Mouse (Mus musculus): Measurements from ENCODE around the gene Timm10b. TPM values are rescaled to one million over a fixed set of nuclear protein-coding genes. Genes with fewer than 3 reads are reported as not detected.
A peak's percentile ranks its signal among the peaks of the same experiment; 100 is the strongest.

The Timm10b gene
- polyA plus RNA-seq, 1 experiment = 203 TPM

GRCm38 (mm10) chr7:105633801-105634135, 6.1 kb upstream of the Timm10b start:
- Histone ChIP-seq H3K27me3 (ENCODE audit: control insufficient read depth, insufficient read depth, insufficient read length) (no peaks in the 10 kb centered on the region), H3K79me3 (ENCODE audit: low read depth) (peaks cover 38% of the 10 kb centered on the region), H3K4me3 (ENCODE audit: insufficient read depth, poor library complexity, severe bottlenecking) (no peak overlapping the region), H3K36me3 (ENCODE audit: control insufficient read depth, insufficient read depth) (peaks cover 13% of the 10 kb centered on the region), H3ac (ENCODE audit: control insufficient read depth, insufficient read length, low read depth) (peak overlapping the region; percentile 43), H3K79me2 (ENCODE audit: control insufficient read depth, insufficient read depth) (peaks cover 53% of the 10 kb centered on the region)
- no peak for TF ChIP-seq MYOG (IDR thresholded peaks at IDR 0.05; ENCODE audit: control insufficient read depth, extremely low read depth, insufficient read length)
- TF ChIP-seq MAX (IDR thresholded peaks at IDR 0.05) = no peak
- TF ChIP-seq USF1 (IDR thresholded peaks at IDR 0.05; ENCODE audit: low read depth) = no peak
- no peak for TF ChIP-seq MYOD1 (IDR thresholded peaks at IDR 0.05; ENCODE audit: control insufficient read depth, insufficient read length, low read depth)

- TF ChIP-seq MAX (IDR thresholded peaks at IDR 0.05) (no peak), CEBPB (IDR thresholded peaks at IDR 0.05; ENCODE audit: low read depth) (no peak), MYOD1 (IDR thresholded peaks at IDR 0.05; ENCODE audit: control insufficient read depth, insufficient read length, low read depth) (no peak), FOSL1 (IDR thresholded peaks at IDR 0.05; ENCODE audit: insufficient read depth, low read length, poor library complexity, severe bottlenecking) (no peak), MYOG (IDR thresholded peaks at IDR 0.05; ENCODE audit: control insufficient read depth, extremely low read depth, insufficient read length) (no peak), USF1 (IDR thresholded peaks at IDR 0.05; ENCODE audit: low read depth) (no peak), CTCF (IDR thresholded peaks at IDR 0.05; ENCODE audit: control insufficient read depth, insufficient read depth, insufficient read length) (no peak)
- no peak overlapping the region for H3K4me3 ChIP-seq (ENCODE audit: insufficient read depth, poor library complexity, severe bottlenecking)
- peaks cover 53% of the 10 kb centered on the region for H3K79me2 ChIP-seq (ENCODE audit: control insufficient read depth, insufficient read depth)
These were observed 5.5 kb upstream of the Timm10b start for GRCm38 (mm10) chr7:105634272-105634920.

DNA sequence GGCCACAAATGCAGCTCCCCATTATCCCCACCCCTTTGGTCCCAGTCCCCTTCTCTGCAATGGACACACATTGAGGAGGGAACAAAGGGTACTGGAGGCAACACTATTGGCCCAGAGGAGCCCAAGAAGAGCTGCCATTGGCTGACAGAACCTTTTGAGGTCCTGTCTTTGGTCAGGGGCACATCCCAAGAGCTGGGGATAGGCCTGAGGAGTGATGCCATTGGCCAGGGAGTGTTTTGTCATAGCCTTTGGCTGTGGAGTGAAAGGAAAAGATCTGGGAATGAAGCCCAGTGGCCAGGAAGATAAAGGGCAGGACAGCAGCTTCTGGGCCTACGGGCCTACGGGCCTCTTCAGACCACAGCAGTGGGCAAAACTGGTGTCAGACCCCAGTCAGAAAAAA, 4.1 kb upstream of the Timm10b start:
- Histone ChIP-seq H3K36me3 (ENCODE audit: control insufficient read depth, insufficient read depth) (peaks cover 13% of the 10 kb centered on the region), H3ac (ENCODE audit: control insufficient read depth, insufficient read length, low read depth) (no peak overlapping the region), H3K4me3 (ENCODE audit: insufficient read depth, poor library complexity, severe bottlenecking) (no peak overlapping the region), H3K79me3 (ENCODE audit: low read depth) (peaks cover 36% of the 10 kb centered on the region), H3K79me2 (ENCODE audit: control insufficient read depth, insufficient read depth) (peaks cover 50% of the 10 kb centered on the region), H3K27me3 (ENCODE audit: control insufficient read depth, insufficient read depth, insufficient read length) (no peaks in the 10 kb centered on the region)
- TF ChIP-seq FOSL1 (IDR thresholded peaks at IDR 0.05; ENCODE audit: insufficient read depth, low read length, poor library complexity, severe bottlenecking) (no peak), MAX (IDR thresholded peaks at IDR 0.05) (no peak), CEBPB (IDR thresholded peaks at IDR 0.05; ENCODE audit: low read depth) (no peak), MYOG (IDR thresholded peaks at IDR 0.05; ENCODE audit: control insufficient read depth, extremely low read depth, insufficient read length) (no peak), CTCF (IDR thresholded peaks at IDR 0.05; ENCODE audit: control insufficient read depth, insufficient read depth, insufficient read length) (no peak), USF1 (IDR thresholded peaks at IDR 0.05; ENCODE audit: low read depth) (no peak), MYOD1 (IDR thresholded peaks at IDR 0.05; ENCODE audit: control insufficient read depth, insufficient read length, low read depth) (no peak)

More at GRCm38 (mm10) chr7:105634272-105634920, 5.5 kb upstream of the Timm10b start:
- Histone ChIP-seq H3K79me3 (ENCODE audit: low read depth) (peaks cover 39% of the 10 kb centered on the region), H3K27me3 (ENCODE audit: control insufficient read depth, insufficient read depth, insufficient read length) (no peaks in the 10 kb centered on the region), H3K36me3 (ENCODE audit: control insufficient read depth, insufficient read depth) (peaks cover 13% of the 10 kb centered on the region), H3ac (ENCODE audit: control insufficient read depth, insufficient read length, low read depth) (no peak overlapping the region)

DNA sequence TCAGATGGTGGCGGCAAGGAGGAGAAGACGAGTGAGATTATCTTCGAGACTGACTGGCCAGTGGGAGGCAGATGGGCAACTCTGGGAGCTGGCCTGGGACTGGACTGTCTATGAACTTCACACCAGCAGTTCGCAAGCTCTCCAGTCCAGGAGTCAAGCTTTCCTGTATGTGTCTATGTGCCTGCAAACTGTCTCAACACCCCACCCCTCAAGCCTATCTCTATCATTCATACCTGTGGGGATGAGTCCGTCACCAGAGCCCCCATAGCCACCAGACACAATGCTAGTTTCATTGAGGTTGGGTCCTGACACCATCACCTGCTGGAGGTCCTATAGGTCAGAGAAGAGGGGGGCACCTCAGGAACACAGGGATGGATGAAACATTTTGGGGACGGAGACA, 1.1 kb upstream of the Timm10b start:
- H3K27me3 ChIP-seq (ENCODE audit: control insufficient read depth, insufficient read depth, insufficient read length) = no peaks in the 10 kb centered on the region
- H3K79me3 ChIP-seq (ENCODE audit: low read depth) = peaks cover 30% of the 10 kb centered on the region
- H3ac ChIP-seq (ENCODE audit: control insufficient read depth, insufficient read length, low read depth) = no peak overlapping the region
- peaks cover 34% of the 10 kb centered on the region for H3K36me3 ChIP-seq (ENCODE audit: control insufficient read depth, insufficient read depth)
- H3K4me3 ChIP-seq (ENCODE audit: insufficient read depth, poor library complexity, severe bottlenecking) = no peak overlapping the region
- TF ChIP-seq FOSL1 (IDR thresholded peaks at IDR 0.05; ENCODE audit: insufficient read depth, low read length, poor library complexity, severe bottlenecking) = no peak
- TF ChIP-seq USF1 (IDR thresholded peaks at IDR 0.05; ENCODE audit: low read depth) = no peak
- no peak for TF ChIP-seq CEBPB (IDR thresholded peaks at IDR 0.05; ENCODE audit: low read depth)
- no peak for TF ChIP-seq MAX (IDR thresholded peaks at IDR 0.05)
- TF ChIP-seq MYOG (IDR thresholded peaks at IDR 0.05; ENCODE audit: control insufficient read depth, extremely low read depth, insufficient read length) = no peak
- TF ChIP-seq MYOD1 (IDR thresholded peaks at IDR 0.05; ENCODE audit: control insufficient read depth, insufficient read length, low read depth) = no peak
- TF ChIP-seq CTCF (IDR thresholded peaks at IDR 0.05; ENCODE audit: control insufficient read depth, insufficient read depth, insufficient read length) = no peak
- peaks cover 46% of the 10 kb centered on the region for H3K79me2 ChIP-seq (ENCODE audit: control insufficient read depth, insufficient read depth)

DNA sequence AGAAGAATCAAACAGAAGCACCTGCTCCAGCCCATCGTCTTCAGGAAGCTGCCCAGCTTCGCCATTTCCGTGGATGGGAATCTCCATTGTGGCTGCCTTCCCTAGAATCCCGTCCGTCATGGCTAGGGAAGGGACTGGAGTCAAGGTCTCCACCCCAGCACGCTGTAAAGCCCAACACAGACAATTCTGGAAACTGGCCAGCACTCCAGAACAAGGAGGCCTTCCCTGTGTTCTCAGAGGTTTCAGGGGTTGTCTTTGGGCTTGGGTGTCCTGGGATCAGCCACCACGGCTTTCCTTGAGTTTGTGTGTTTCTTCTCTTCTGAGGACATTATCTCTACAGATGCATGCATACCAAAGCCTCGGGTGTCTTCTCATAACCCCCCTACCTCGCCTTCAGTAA, 552 bp upstream of the Timm10b start:
- TF ChIP-seq MYOG (IDR thresholded peaks at IDR 0.05; ENCODE audit: control insufficient read depth, extremely low read depth, insufficient read length) = no peak
- H3K79me3 ChIP-seq (ENCODE audit: low read depth) = peaks cover 30% of the 10 kb centered on the region
- no peaks in the 10 kb centered on the region for H3K27me3 ChIP-seq (ENCODE audit: control insufficient read depth, insufficient read depth, insufficient read length)
- peak overlapping the region; percentile 62 for H3ac ChIP-seq (ENCODE audit: control insufficient read depth, insufficient read length, low read depth)
- H3K79me2 ChIP-seq (ENCODE audit: control insufficient read depth, insufficient read depth) = peaks cover 46% of the 10 kb centered on the region
- peaks cover 38% of the 10 kb centered on the region for H3K36me3 ChIP-seq (ENCODE audit: control insufficient read depth, insufficient read depth)
- H3K4me3 ChIP-seq (ENCODE audit: insufficient read depth, poor library complexity, severe bottlenecking) = peak overlapping the region; percentile 71

GRCm38 (mm10) chr7:105640233-105640893, 507 bp downstream of the Timm10b start, which contains the start of the genes Arfip2 and Gm45799:
Arfip2 (minus strand) TSS chr7:105640416.
Gm45799 (plus strand) TSS chr7:105640552.
- H3ac ChIP-seq (ENCODE audit: control insufficient read depth, insufficient read length, low read depth) = peak within 1 kb of the TSS; percentile 88
- no peaks in the 10 kb centered on the region for H3K27me3 ChIP-seq (ENCODE audit: control insufficient read depth, insufficient read depth, insufficient read length)
- TF ChIP-seq MYOD1 (IDR thresholded peaks at IDR 0.05; ENCODE audit: control insufficient read depth, insufficient read length, low read depth) = no peak
- no peak for TF ChIP-seq MYOG (IDR thresholded peaks at IDR 0.05; ENCODE audit: control insufficient read depth, extremely low read depth, insufficient read length)
- no peak for TF ChIP-seq FOSL1 (IDR thresholded peaks at IDR 0.05; ENCODE audit: insufficient read depth, low read length, poor library complexity, severe bottlenecking)
- no peak for TF ChIP-seq CEBPB (IDR thresholded peaks at IDR 0.05; ENCODE audit: low read depth)
- no peak for TF ChIP-seq MAX (IDR thresholded peaks at IDR 0.05)
- TF ChIP-seq USF1 (IDR thresholded peaks at IDR 0.05; ENCODE audit: low read depth) = no peak
- no peak for TF ChIP-seq CTCF (IDR thresholded peaks at IDR 0.05; ENCODE audit: control insufficient read depth, insufficient read depth, insufficient read length)
- peaks cover 46% of the 10 kb centered on the region for H3K79me2 ChIP-seq (ENCODE audit: control insufficient read depth, insufficient read depth)
- peaks cover 30% of the 10 kb centered on the region for H3K79me3 ChIP-seq (ENCODE audit: low read depth)
- peaks cover 38% of the 10 kb centered on the region for H3K36me3 ChIP-seq (ENCODE audit: control insufficient read depth, insufficient read depth)
- peak within 1 kb of the TSS; percentile 71 for H3K4me3 ChIP-seq (ENCODE audit: insufficient read depth, poor library complexity, severe bottlenecking)
